Mouse (Mus musculus) layer of hippocampus, postnatal 10 days (tissue): Measurements from ENCODE around the gene Cyp2g1. TPM values are rescaled to one million over a fixed set of nuclear protein-coding genes. Genes with fewer than 3 reads are reported as not detected.

Source experiments
- total RNA-seq, 2 experiments: library from RNA; stranded (reverse); gene quantifications; 2 replicates each; pipeline ENCODE4 v1.2.3; 2021

The Cyp2g1 gene
- total RNA-seq, 2 experiments from 2014 or later: not detected

Other genes starting within 250 kb of the Cyp2g1 start
- gene Vmn1r185, start 190.4 kb upstream of the Cyp2g1 start, total RNA-seq: not detected
- not detected for gene Cyp2b23, start 122.5 kb upstream of the Cyp2g1 start, total RNA-seq
- not detected for gene Cyp2b19, start 51.8 kb upstream of the Cyp2g1 start, total RNA-seq
- gene Cyp2a5, start 26.4 kb downstream of the Cyp2g1 start, total RNA-seq: under 1 TPM in 1 of 2 experiments, not detected in 1; 0.32 TPM
- gene Cyp2a22, start 130.5 kb downstream of the Cyp2g1 start, total RNA-seq: not detected
- not detected for gene Cyp2a12, start 220.2 kb downstream of the Cyp2g1 start, total RNA-seq